Mouse (Mus musculus): ENCODE results near the gene Nos1. TPM values are rescaled to one million over a fixed set of nuclear protein-coding genes. Genes with fewer than 3 reads are reported as not detected.

Gene Nos1
- total and polyA plus RNA-seq, 2 experiments from 2014 or later = 3.1 to 10.7 TPM

- Histone ChIP-seq H3K4me3 (ENCODE audit: low read length) (no peak overlapping the region), H3K4me2 (ENCODE audit: low read depth, low read length) (no peak overlapping the region), H3K4me1 (ENCODE audit: insufficient read depth, low read length) (no peaks in the 10 kb centered on the region), H3K36me3 (ENCODE audit: insufficient read depth, low read length) (no peaks in the 10 kb centered on the region), H3K9ac (replicated peaks; ENCODE audit: low read length) (no peak overlapping the region), H3K27ac (no peak overlapping the region), H3K9me3 (ENCODE audit: low read length) (no peaks in the 10 kb centered on the region), H3K27me3 (ENCODE audit: insufficient read depth, low read length) (no peaks in the 10 kb centered on the region)
- no peak for ATAC-seq
- 66% methylated on average over 7 of the region's 7 CpGs for WGBS
- DNase-seq (ENCODE audit: low spot score) = no peak
- TF ChIP-seq CTCF (IDR thresholded peaks at IDR 0.05; ENCODE audit: low read depth) = no peak
These were observed 22.7 kb downstream of the Nos1 start for GRCm38 (mm10) chr5:117803551-117803950.

- no peak overlapping the region for H3K4me3 ChIP-seq (ENCODE audit: low read length)
- WGBS = 83% methylated on average over 7 of the region's 7 CpGs
- H3K36me3 ChIP-seq (ENCODE audit: insufficient read depth, low read length) = no peaks in the 10 kb centered on the region
- H3K27ac ChIP-seq = no peak overlapping the region
- no peaks in the 10 kb centered on the region for H3K9me3 ChIP-seq (ENCODE audit: low read length)
- no peaks in the 10 kb centered on the region for H3K27me3 ChIP-seq (ENCODE audit: insufficient read depth, low read length)
- H3K9ac ChIP-seq (replicated peaks; ENCODE audit: low read length) = no peak overlapping the region
- H3K4me1 ChIP-seq (ENCODE audit: insufficient read depth, low read length) = no peaks in the 10 kb centered on the region
- DNase-seq (ENCODE audit: low spot score) = no peak
- ATAC-seq = no peak
- TF ChIP-seq CTCF (IDR thresholded peaks at IDR 0.05; ENCODE audit: low read depth) = no peak
- no peak overlapping the region for H3K4me2 ChIP-seq (ENCODE audit: low read depth, low read length)
These were observed 30.1 kb downstream of the Nos1 start for GRCm38 (mm10) chr5:117810930-117811329.

DNA sequence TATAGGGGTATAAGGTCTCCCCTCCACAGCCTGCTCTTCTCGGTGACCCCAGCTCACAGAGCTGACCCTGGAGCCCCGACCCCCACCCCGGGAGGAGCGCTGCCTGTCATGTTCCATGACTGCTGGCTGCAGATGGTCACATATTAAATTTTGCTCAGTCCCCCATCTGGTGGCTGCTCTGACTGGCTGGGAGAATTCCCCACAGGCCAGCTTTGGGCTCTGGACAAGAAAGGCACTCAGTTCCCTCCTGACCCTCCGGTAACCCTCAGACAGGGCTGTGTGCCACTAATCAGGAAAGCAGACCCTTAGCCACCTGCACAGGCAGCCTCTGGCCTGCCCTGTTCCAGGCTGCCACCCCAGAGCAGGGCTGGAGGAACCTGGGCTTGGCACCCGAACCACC lies 38.0 kb downstream of the Nos1 start:
- WGBS = 48% methylated on average over 6 of the region's 6 CpGs
- Histone ChIP-seq H3K9me3 (ENCODE audit: low read length) (no peaks in the 10 kb centered on the region), H3K27me3 (ENCODE audit: insufficient read depth, low read length) (no peaks in the 10 kb centered on the region), H3K4me1 (ENCODE audit: insufficient read depth, low read length) (no peaks in the 10 kb centered on the region), H3K4me2 (ENCODE audit: low read depth, low read length) (no peak overlapping the region), H3K27ac (no peak overlapping the region), H3K4me3 (ENCODE audit: low read length) (no peak overlapping the region), H3K36me3 (ENCODE audit: insufficient read depth, low read length) (no peaks in the 10 kb centered on the region), H3K9ac (replicated peaks; ENCODE audit: low read length) (no peak overlapping the region)
- no peak for TF ChIP-seq CTCF (IDR thresholded peaks at IDR 0.05; ENCODE audit: low read depth)
- ATAC-seq (peak; percentile 53), DNase-seq (ENCODE audit: low spot score) (peak; percentile 53)

DNA sequence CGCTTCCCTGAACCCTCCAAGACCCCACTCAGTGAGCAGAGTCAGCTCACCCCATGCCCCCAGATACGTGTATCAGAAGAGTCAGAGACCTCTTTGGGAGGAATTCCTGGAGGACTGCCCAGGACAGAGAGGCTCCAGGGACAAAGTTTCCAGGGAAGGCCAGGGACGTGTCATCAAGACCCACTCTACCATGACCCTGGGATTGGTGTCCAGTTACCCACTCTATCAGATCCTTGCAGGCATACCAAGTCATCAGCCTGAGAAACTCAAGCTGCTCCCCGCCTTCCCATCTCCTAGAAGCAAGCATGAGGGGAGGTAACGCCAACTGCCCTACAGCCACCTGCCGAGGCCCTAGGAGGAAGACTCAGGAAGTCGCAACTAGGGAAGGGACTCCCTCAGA lies 39.6 kb downstream of the Nos1 start:
- H3K4me1 ChIP-seq (ENCODE audit: insufficient read depth, low read length) = no peaks in the 10 kb centered on the region
- no peaks in the 10 kb centered on the region for H3K27me3 ChIP-seq (ENCODE audit: insufficient read depth, low read length)
- H3K4me2 ChIP-seq (ENCODE audit: low read depth, low read length) = no peak overlapping the region
- no peak overlapping the region for H3K9ac ChIP-seq (replicated peaks; ENCODE audit: low read length)
- no peak overlapping the region for H3K4me3 ChIP-seq (ENCODE audit: low read length)
- no peak for ATAC-seq
- WGBS = 71% methylated on average over 7 of the region's 7 CpGs
- DNase-seq (ENCODE audit: low spot score) = no peak
- no peaks in the 10 kb centered on the region for H3K9me3 ChIP-seq (ENCODE audit: low read length)
- no peak for TF ChIP-seq CTCF (IDR thresholded peaks at IDR 0.05; ENCODE audit: low read depth)
- no peak overlapping the region for H3K27ac ChIP-seq
- no peaks in the 10 kb centered on the region for H3K36me3 ChIP-seq (ENCODE audit: insufficient read depth, low read length)

DNA sequence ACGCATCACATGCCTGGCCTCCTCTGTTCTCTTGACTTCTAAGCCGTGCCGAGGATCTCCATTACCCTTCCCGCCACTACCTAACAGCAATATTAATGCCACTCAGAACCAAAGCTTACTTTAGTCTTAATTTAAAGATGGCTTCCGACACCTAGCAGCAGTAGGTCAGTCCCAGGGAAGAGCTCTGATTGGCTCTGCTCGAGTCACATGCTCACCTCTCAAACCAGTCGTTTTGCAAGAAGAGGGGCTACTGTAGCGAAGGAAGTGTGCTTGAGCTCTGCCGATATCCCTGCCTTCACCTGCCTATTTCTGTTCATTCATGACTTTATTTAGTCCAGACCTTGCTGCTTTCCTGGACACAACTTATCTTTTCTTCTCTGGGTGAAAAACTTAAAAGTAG lies 43.0 kb downstream of the Nos1 start:
- WGBS = 93% methylated on average over 9 of the region's 9 CpGs
- H3K4me3 ChIP-seq (ENCODE audit: low read length) = no peak overlapping the region
- H3K4me2 ChIP-seq (ENCODE audit: low read depth, low read length) = no peak overlapping the region
- DNase-seq (ENCODE audit: low spot score) (no peak), ATAC-seq (no peak)
- TF ChIP-seq CTCF (IDR thresholded peaks at IDR 0.05; ENCODE audit: low read depth) = no peak
- H3K27me3 ChIP-seq (ENCODE audit: insufficient read depth, low read length) = no peaks in the 10 kb centered on the region
- no peak overlapping the region for H3K9ac ChIP-seq (replicated peaks; ENCODE audit: low read length)
- no peaks in the 10 kb centered on the region for H3K4me1 ChIP-seq (ENCODE audit: insufficient read depth, low read length)
- H3K9me3 ChIP-seq (ENCODE audit: low read length) = no peaks in the 10 kb centered on the region
- no peak overlapping the region for H3K27ac ChIP-seq
- H3K36me3 ChIP-seq (ENCODE audit: insufficient read depth, low read length) = no peaks in the 10 kb centered on the region

GRCm38 (mm10) chr5:117824486-117824885 lies 43.7 kb downstream of the Nos1 start:
- Histone ChIP-seq H3K27ac (no peak overlapping the region), H3K4me1 (ENCODE audit: insufficient read depth, low read length) (no peaks in the 10 kb centered on the region), H3K9ac (replicated peaks; ENCODE audit: low read length) (no peak overlapping the region), H3K36me3 (ENCODE audit: insufficient read depth, low read length) (no peaks in the 10 kb centered on the region), H3K27me3 (ENCODE audit: insufficient read depth, low read length) (no peaks in the 10 kb centered on the region), H3K9me3 (ENCODE audit: low read length) (no peaks in the 10 kb centered on the region), H3K4me2 (ENCODE audit: low read depth, low read length) (no peak overlapping the region), H3K4me3 (ENCODE audit: low read length) (no peak overlapping the region)
- WGBS = 77% methylated on average over 5 of the region's 5 CpGs
- TF ChIP-seq CTCF (IDR thresholded peaks at IDR 0.05; ENCODE audit: low read depth) = peak; percentile 52
- no peak for DNase-seq (ENCODE audit: low spot score)
- ATAC-seq = no peak

DNA sequence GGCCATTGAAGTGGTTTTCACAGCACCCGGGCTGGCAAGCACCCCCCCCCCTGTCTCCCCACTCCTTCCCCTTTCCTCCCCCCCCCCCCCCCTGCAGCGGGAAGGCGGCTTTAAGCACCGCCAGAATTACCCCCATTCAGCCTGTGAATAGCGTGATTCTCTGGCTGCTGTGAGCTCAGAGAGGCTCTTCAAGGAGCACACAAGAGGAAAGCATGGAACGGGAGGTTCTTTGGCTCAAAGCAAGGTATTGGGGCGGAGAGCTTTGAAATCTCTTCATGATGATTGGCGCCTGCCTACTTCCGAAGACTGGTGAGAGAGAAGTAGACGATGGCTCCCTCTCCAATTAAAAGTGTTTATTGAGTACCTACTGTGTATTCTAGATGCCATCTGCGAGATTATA lies 44.5 kb downstream of the Nos1 start:
- Histone ChIP-seq H3K4me1 (ENCODE audit: insufficient read depth, low read length) (no peaks in the 10 kb centered on the region), H3K4me3 (ENCODE audit: low read length) (no peak overlapping the region), H3K27ac (no peak overlapping the region), H3K4me2 (ENCODE audit: low read depth, low read length) (no peak overlapping the region), H3K27me3 (ENCODE audit: insufficient read depth, low read length) (no peaks in the 10 kb centered on the region), H3K9ac (replicated peaks; ENCODE audit: low read length) (no peak overlapping the region), H3K36me3 (ENCODE audit: insufficient read depth, low read length) (no peaks in the 10 kb centered on the region), H3K9me3 (ENCODE audit: low read length) (no peaks in the 10 kb centered on the region)
- 60% methylated on average over 11 of the region's 11 CpGs for WGBS
- TF ChIP-seq CTCF (IDR thresholded peaks at IDR 0.05; ENCODE audit: low read depth) = no peak
- no peak for DNase-seq (ENCODE audit: low spot score)
- ATAC-seq = no peak
